Mouse (Mus musculus) erythroid progenitor cell, adult 5-6 weeks (primary cell): ENCODE measurements around the gene Tspan18. TPM values are rescaled to one million over a fixed set of nuclear protein-coding genes. Genes with fewer than 3 reads are reported as not detected.

ENCODE experiments used
- ATAC-seq: replicated peaks from 2 replicates; pipeline ENCODE4 v1.8.0; 2016; ENCODE audit warnings: moderate number of reproducible peaks, mild to moderate bottlenecking, moderate TSS enrichment, inconsistent platforms; ENCODE audit not compliant: poor library complexity, low FRiP score, severe bottlenecking
- total RNA-seq, 2 experiments: library from RNA; stranded (forward) in 1 of 2; stranded (reverse) in 1 of 2; fragments of 150-400 nt in 1 of 2; fragments of 186-747, 209-891 nt in 1 of 2; gene quantifications; 2 replicates each; pipeline versions ENCODE4 v1.2.3 to v1.2.4; 2015 to 2017; ENCODE audit warnings: low replicate concordance in 2 of 2

Tspan18 gene
- total RNA-seq, 2 experiments from 2014 or later, result 0.61 TPM; not detected in 1

- no peak for ATAC-seq
Measured at GRCm38 (mm10) chr2:93303585-93304272, 30.6 kb downstream of the Tspan18 start.

GRCm38 (mm10) chr2:93303260-93303584 lies 31.1 kb downstream of the Tspan18 start:
- no peak for ATAC-seq

GRCm38 (mm10) chr2:93297656-93298055 lies 36.6 kb downstream of the Tspan18 start:
- no peak for ATAC-seq

- no peak for ATAC-seq
Measured at GRCm38 (mm10) chr2:93291186-93291926, 42.9 kb downstream of the Tspan18 start.

- no peak for ATAC-seq
Measured at GRCm38 (mm10) chr2:93290345-93291118, 43.8 kb downstream of the Tspan18 start.

- ATAC-seq, result no peak
Measured at GRCm38 (mm10) chr2:93289161-93289560, 45.1 kb downstream of the Tspan18 start.

GRCm38 (mm10) chr2:93287348-93287747 lies 47.0 kb downstream of the Tspan18 start:
- ATAC-seq, result no peak

- no peak for ATAC-seq
Measured at GRCm38 (mm10) chr2:93286742-93287141, 47.6 kb downstream of the Tspan18 start.

GRCm38 (mm10) chr2:93286321-93286720 lies 48.0 kb downstream of the Tspan18 start:
- ATAC-seq, result no peak

GRCm38 (mm10) chr2:93285842-93286241 lies 48.5 kb downstream of the Tspan18 start:
- no peak for ATAC-seq

- ATAC-seq, result no peak
Measured at GRCm38 (mm10) chr2:93284625-93285024, 49.7 kb downstream of the Tspan18 start.

- no peak for ATAC-seq
Measured at GRCm38 (mm10) chr2:93283481-93284293, 50.6 kb downstream of the Tspan18 start.

- ATAC-seq, result no peak
Measured at GRCm38 (mm10) chr2:93282636-93283035, 51.7 kb downstream of the Tspan18 start.

GRCm38 (mm10) chr2:93281466-93281865 lies 52.8 kb downstream of the Tspan18 start:
- ATAC-seq, result no peak

- ATAC-seq, result no peak
Measured at GRCm38 (mm10) chr2:93280117-93280620, 54.1 kb downstream of the Tspan18 start.

- ATAC-seq, result no peak
Measured at GRCm38 (mm10) chr2:93278181-93278975, 55.9 kb downstream of the Tspan18 start.

GRCm38 (mm10) chr2:93277486-93277885 lies 56.8 kb downstream of the Tspan18 start:
- no peak for ATAC-seq

GRCm38 (mm10) chr2:93276026-93276425 lies 58.3 kb downstream of the Tspan18 start:
- ATAC-seq, result no peak

GRCm38 (mm10) chr2:93273916-93274315 lies 60.4 kb downstream of the Tspan18 start:
- ATAC-seq, result no peak
